ENCODE assay signal across 14 mouse cellular contexts in genomic region chr5:46149851-46150615, GRCm38 (mm10).
DNase-seq lines count a peak whose midpoint lies in the region; ATAC-seq lines count a peak whose summit lies in the region.
"Had no signal": no experiment of that assay in that cellular context is flagged by ENCODE, and none has a peak within 500 bp of the region (broad histone marks: within the 10 kb centered on the region; RNA-seq: fewer than 3 reads in every experiment).

No protein-coding gene starts in this region.

- WGBS in neural tube, embryonic 12.5 days, result 60% methylated on average over 6 of the region's 6 CpGs
- 35% methylated on average over 6 of the region's 6 CpGs for WGBS in midbrain, embryonic 16.5 days

- H3K36me3 ChIP-seq in neural tube, embryonic 12.5 days, result no peaks in the 10 kb centered on the region
- no peaks in the 10 kb centered on the region for H3K36me3 ChIP-seq in midbrain, embryonic 16.5 days (ENCODE audit: control insufficient read depth, insufficient read depth, low read length)
- H3K36me3 ChIP-seq: limb, embryonic 13.5 days had no signal

- intact Hi-C loops in heart, postnatal 14 days (cut with DNase I), result no loop called here

- no peak overlapping the region for H3K4me3 ChIP-seq in neural tube, embryonic 12.5 days
- H3K4me3 ChIP-seq in midbrain, embryonic 16.5 days (ENCODE audit: low read depth, low read length), result no peak overlapping the region
- H3K4me3 ChIP-seq: gastrocnemius, adult 2 months; heart, adult 2 months; limb, embryonic 13.5 days had no signal

- no peak overlapping the region for H3K9ac ChIP-seq in neural tube, embryonic 12.5 days
- no peak overlapping the region for H3K9ac ChIP-seq in midbrain, embryonic 16.5 days (ENCODE audit: low read depth, low read length)
- H3K9ac ChIP-seq: limb, embryonic 13.5 days had no signal

- ATAC-seq in neural tube, embryonic 12.5 days (ENCODE audit: low FRiP score, low read depth), result peak; percentile 39; the same call in 1 of the 2 replicates
- peak; percentile 80 for ATAC-seq in midbrain, embryonic 16.5 days
- no peak for ATAC-seq in megakaryocyte-erythroid progenitor cell, adult 5-6 weeks (replicated peaks; ENCODE audit: low FRiP score, low TSS enrichment, poor library complexity, severe bottlenecking)
- ATAC-seq: activated CD4-positive, CD25-positive, alpha-beta regulatory T cell, adult 4 months had no signal

- H3K4me2 ChIP-seq in neural tube, embryonic 12.5 days (replicated peaks), result no peak overlapping the region
- H3K4me2 ChIP-seq in midbrain, embryonic 16.5 days (ENCODE audit: low read length), result no peak overlapping the region
- H3K4me2 ChIP-seq: limb, embryonic 13.5 days had no signal

- peak; percentile 23 for DNase-seq in heart, adult 11 months
- no peak for DNase-seq in heart, postnatal 14 days
- DNase-seq in neural tube, embryonic 10.5 days (ENCODE audit: extremely low spot score, low spot score), result no peak
- DNase-seq in frontal cortex, postnatal 25 days (ENCODE audit: low spot score in 2 of 2), result no peak
- DNase-seq: cerebellum, adult 11 months; gastrocnemius, adult 2 months; heart, adult 2 months; lung, postnatal 36 days; thymus, postnatal 25 days had no signal

- no peaks in the 10 kb centered on the region for H3K9me3 ChIP-seq in neural tube, embryonic 12.5 days
- H3K9me3 ChIP-seq in midbrain, embryonic 16.5 days (replicated peaks; ENCODE audit: control insufficient read depth, low read length, poor library complexity, severe bottlenecking), result no peaks in the 10 kb centered on the region
- H3K9me3 ChIP-seq: limb, embryonic 13.5 days had no signal

- H3K27me3 ChIP-seq in neural tube, embryonic 12.5 days (replicated peaks), result no peaks in the 10 kb centered on the region
- no peaks in the 10 kb centered on the region for H3K27me3 ChIP-seq in midbrain, embryonic 16.5 days (ENCODE audit: control insufficient read depth, insufficient read depth, low read depth, low read length)
- H3K27me3 ChIP-seq: limb, embryonic 13.5 days had no signal

- H3K4me1 ChIP-seq in neural tube, embryonic 12.5 days, result peaks cover 14% of the 10 kb centered on the region
- H3K4me1 ChIP-seq in midbrain, embryonic 16.5 days (ENCODE audit: control insufficient read depth, insufficient read depth, low read length), result peaks cover 12% of the 10 kb centered on the region
- H3K4me1 ChIP-seq: limb, embryonic 13.5 days had no signal

- H3K27ac ChIP-seq in neural tube, embryonic 12.5 days, result no peak overlapping the region
- peak overlapping the region; percentile 33; the same call in 1 of the 2 replicates for H3K27ac ChIP-seq in midbrain, embryonic 16.5 days (ENCODE audit: low read length)
- H3K27ac ChIP-seq: gastrocnemius, adult 2 months; heart, adult 2 months; limb, embryonic 13.5 days had no signal
